Mouse (Mus musculus): ENCODE measurements around the gene Krt13. TPM values are rescaled to one million over a fixed set of nuclear protein-coding genes. Genes with fewer than 3 reads are reported as not detected.

The Krt13 gene
- total RNA-seq, 2 experiments from 2014 or later, result not detected

GRCm38 (mm10) chr11:100102693-100103429, 18.5 kb downstream of the Krt13 start:
- Histone ChIP-seq H3K4me3 (no peak overlapping the region), H3K27ac (no peak overlapping the region)
- intact Hi-C loops (cut with DNase I), result no loop called here
- DNase-seq (ENCODE audit: extremely low spot score in 1 of 2, low spot score in 2 of 2), result no peak
- TF ChIP-seq CTCF (IDR thresholded peaks at IDR 0.05), result no peak

- no peak for TF ChIP-seq CTCF (IDR thresholded peaks at IDR 0.05)
- Histone ChIP-seq H3K27ac (no peak overlapping the region), H3K4me3 (no peak overlapping the region)
- DNase-seq (ENCODE audit: extremely low spot score in 1 of 2, low spot score in 2 of 2), result no peak
- intact Hi-C loops (cut with DNase I), result no loop called here
These were observed 21.0 kb downstream of the Krt13 start for GRCm38 (mm10) chr11:100100391-100100790.

- TF ChIP-seq CTCF (IDR thresholded peaks at IDR 0.05), result no peak
These were observed 23.5 kb downstream of the Krt13 start for GRCm38 (mm10) chr11:100097819-100098218.

GRCm38 (mm10) chr11:100096141-100096540, 25.2 kb downstream of the Krt13 start, which contains the start of gene Krt35:
TSS of gene Krt35 (minus strand) at chr11:100096241.
- Histone ChIP-seq H3K4me3 (no peak within 1 kb of the TSS), H3K27ac (no peak within 1 kb of the TSS)
- DNase-seq (ENCODE audit: extremely low spot score in 1 of 2, low spot score in 2 of 2), result no peak
- intact Hi-C loops (cut with DNase I), result no loop called here
- no peak for TF ChIP-seq CTCF (IDR thresholded peaks at IDR 0.05)

More at GRCm38 (mm10) chr11:100097819-100098218, 23.5 kb downstream of the Krt13 start:
- Histone ChIP-seq H3K27ac (no peak overlapping the region), H3K4me3 (no peak overlapping the region)
- intact Hi-C loops (cut with DNase I), result no loop called here
- DNase-seq (ENCODE audit: extremely low spot score in 1 of 2, low spot score in 2 of 2), result no peak

GRCm38 (mm10) chr11:100088378-100089025, 32.9 kb downstream of the Krt13 start:
- H3K27ac ChIP-seq, result no peak overlapping the region; the same call in 1 of the 2 replicates
- TF ChIP-seq CTCF (IDR thresholded peaks at IDR 0.05), result no peak
- DNase-seq (ENCODE audit: extremely low spot score in 1 of 2, low spot score in 2 of 2), result no peak
- intact Hi-C loops (cut with DNase I), result no loop called here
- no peak overlapping the region for H3K4me3 ChIP-seq

- Histone ChIP-seq H3K4me3 (no peak within 1 kb of the TSS), H3K27ac (no peak within 1 kb of the TSS; the same call in 1 of the 2 replicates)
- intact Hi-C loops (cut with DNase I), result no loop called here
- DNase-seq (ENCODE audit: extremely low spot score in 1 of 2, low spot score in 2 of 2), result no peak
- no peak for TF ChIP-seq CTCF (IDR thresholded peaks at IDR 0.05)
These were observed 33.5 kb downstream of the Krt13 start, which contains the start of gene Krt32 for GRCm38 (mm10) chr11:100087861-100088260. TSS of gene Krt32 (minus strand) at chr11:100088226.

GRCm38 (mm10) chr11:100073873-100074272, 47.5 kb downstream of the Krt13 start:
- TF ChIP-seq CTCF (IDR thresholded peaks at IDR 0.05), result no peak
- Histone ChIP-seq H3K27ac (no peak overlapping the region), H3K4me3 (no peak overlapping the region)
- intact Hi-C loops (cut with DNase I), result no loop called here
- DNase-seq (ENCODE audit: extremely low spot score in 1 of 2, low spot score in 2 of 2), result no peak

Other genes starting within 250 kb of the Krt13 start
- gene Krtap9-1, start 248.2 kb downstream of the Krt13 start, total RNA-seq (2021), result not detected
- gene Gm11567, start 242.4 kb downstream of the Krt13 start, total RNA-seq (2021), result not detected
- gene Krtap31-1, start 213.6 kb downstream of the Krt13 start, total RNA-seq (2021), result not detected
- not detected for gene Gm11565, start 206.8 kb downstream of the Krt13 start, total RNA-seq (2021)
- gene Krtap31-2, start 185.3 kb downstream of the Krt13 start, total RNA-seq (2021), result not detected
- not detected for gene Krtap9-5, start 173.1 kb downstream of the Krt13 start, total RNA-seq (2021)
- not detected for gene Krtap29-1, start 142.5 kb downstream of the Krt13 start, total RNA-seq (2021)
- gene Krtap16-1, start 135.0 kb downstream of the Krt13 start, total RNA-seq (2021), result not detected
- not detected for gene Krtap17-1, start 127.6 kb downstream of the Krt13 start, total RNA-seq (2021)
- gene Krt33a, start 105.4 kb downstream of the Krt13 start, total RNA-seq (2021), result not detected
- not detected for gene Krt33b, start 91.7 kb downstream of the Krt13 start, total RNA-seq (2021)
- gene Krt34, start 80.0 kb downstream of the Krt13 start, total RNA-seq (2021), result not detected
- not detected for gene Krt31, start 71.0 kb downstream of the Krt13 start, total RNA-seq (2021)
- gene Krt32, start 33.3 kb downstream of the Krt13 start, total RNA-seq (2021), result not detected
- not detected for gene Krt35, start 25.3 kb downstream of the Krt13 start, total RNA-seq (2021)
- not detected for gene Krt36, start 15.9 kb downstream of the Krt13 start, total RNA-seq (2021)
- gene Krt15, start 14.4 kb upstream of the Krt13 start, total RNA-seq (2021), result not detected
- not detected for gene Krt19, start 27.1 kb upstream of the Krt13 start, total RNA-seq (2021)
- 1 to 10 TPM; 3.2 to 3.4 TPM for gene Krt9, start 71.7 kb upstream of the Krt13 start, total RNA-seq (2021)
- not detected for gene Krt14, start 86.0 kb upstream of the Krt13 start, total RNA-seq (2021)
- not detected for gene Krt16, start 127.3 kb upstream of the Krt13 start, total RNA-seq (2021)
- not detected for gene Krt17, start 139.5 kb upstream of the Krt13 start, total RNA-seq (2021)
- gene Krt42, start 148.3 kb upstream of the Krt13 start, total RNA-seq (2021), result not detected
- 100 to 1,000 TPM; 746 to 811 TPM for gene Eif1, start 198.3 kb upstream of the Krt13 start, total RNA-seq (2021)
- gene Gast, start 212.8 kb upstream of the Krt13 start, total RNA-seq (2021), result not detected
- 100 to 1,000 TPM; 150 to 194 TPM for gene Hap1, start 234.6 kb upstream of the Krt13 start, total RNA-seq (2021)